Mouse (Mus musculus) layer of hippocampus, adult 9-10 months (tissue): ENCODE data around the gene Mdfi.

Experiments used
- DNase-seq: peaks from one replicate; pipeline ENCODE4 v3.0.0; 2022; ENCODE audit warnings: low spot score

Mdfi gene

DNA sequence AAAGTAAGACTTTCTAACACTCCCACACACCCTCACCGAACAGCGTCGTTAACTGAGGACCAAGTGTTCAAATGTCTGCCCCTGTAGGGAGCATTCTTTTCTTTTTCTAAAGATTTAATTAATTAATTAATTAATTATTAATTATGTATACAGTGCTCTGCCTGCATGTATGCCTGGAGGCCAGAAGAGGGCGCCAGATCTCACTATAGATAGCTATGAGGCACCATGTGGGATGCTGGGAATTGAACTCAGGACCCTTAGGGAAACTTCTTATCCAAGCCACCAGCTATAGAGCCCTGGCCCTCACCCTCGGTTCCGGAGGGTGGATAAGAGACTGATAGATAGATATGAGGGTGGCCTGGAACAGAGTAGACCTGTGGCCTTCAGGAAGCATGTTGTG is 13.5 kb upstream of the Mdfi start:
- no peak for DNase-seq

DNA sequence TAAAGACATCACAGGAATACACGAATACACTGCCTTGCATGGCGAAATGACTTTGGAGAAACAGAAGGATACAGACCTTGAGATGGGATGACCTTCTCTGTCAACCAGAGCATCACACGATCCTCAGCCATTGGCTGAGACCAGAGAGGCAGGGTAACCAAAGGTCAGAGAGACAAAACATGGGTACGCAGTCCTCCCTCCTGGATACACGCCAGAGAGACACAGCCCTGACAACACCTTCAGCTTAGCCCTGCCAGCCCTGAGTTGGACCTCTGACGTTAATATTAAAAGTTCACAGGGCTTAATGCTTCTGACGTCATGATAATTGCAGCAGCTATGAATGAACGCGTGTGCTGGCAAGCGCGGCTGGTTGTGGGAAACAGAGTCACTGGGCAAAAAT is 11.1 kb upstream of the Mdfi start:
- DNase-seq: no peak

DNA sequence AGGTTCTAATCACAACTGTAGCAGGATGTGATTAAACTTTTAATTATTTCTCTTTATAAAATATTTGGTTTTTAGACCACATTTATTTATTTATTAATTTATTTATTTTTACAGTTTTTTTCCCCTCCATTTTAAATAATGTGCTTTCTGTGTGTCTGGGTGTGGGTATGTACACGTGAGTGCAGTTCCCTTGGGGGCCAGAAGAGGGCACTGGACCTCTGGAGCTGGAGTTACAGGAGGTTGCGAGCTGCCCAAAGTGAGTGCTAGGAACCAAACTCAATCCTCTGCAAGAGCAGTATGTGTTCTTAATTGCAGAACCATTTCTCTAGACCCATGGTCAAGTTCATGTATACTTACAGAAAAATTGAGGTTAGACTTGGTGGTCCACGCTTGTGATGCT is 9.0 kb upstream of the Mdfi start:
- DNase-seq: no peak

DNA sequence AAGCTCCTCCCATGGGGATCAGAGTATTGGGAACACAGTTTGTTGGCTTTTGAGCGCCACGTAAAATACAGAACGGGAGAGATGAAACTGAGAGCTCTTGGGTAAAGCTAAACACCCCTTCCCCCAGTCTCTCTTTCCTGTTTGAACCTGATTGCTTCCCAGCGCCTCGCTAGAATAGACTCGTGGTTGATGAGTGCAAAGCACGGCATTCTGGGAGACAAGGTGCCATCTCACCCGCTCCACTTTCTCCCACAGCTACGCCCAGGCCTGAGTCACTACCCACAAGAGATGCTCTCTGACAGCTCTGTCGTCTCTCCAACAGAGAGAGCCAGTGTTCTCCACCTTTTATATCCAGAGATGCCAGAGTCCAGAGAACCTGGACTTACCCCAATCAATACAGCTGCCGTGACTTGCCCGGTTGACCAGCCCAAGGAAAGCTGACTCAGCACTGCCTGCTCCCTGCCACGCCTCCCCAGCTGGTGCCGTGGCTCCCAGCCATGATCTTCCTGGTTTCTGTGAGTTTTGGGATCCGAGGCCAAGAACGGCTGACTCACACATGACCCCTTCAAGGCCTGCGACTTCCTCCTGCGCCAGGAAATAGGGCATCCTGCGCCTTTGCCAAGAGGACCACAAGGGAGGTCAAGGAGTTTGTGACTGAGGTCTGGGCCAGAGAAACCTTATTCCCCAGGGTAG is 7.6 kb upstream of the Mdfi start:
- no peak for DNase-seq

DNA sequence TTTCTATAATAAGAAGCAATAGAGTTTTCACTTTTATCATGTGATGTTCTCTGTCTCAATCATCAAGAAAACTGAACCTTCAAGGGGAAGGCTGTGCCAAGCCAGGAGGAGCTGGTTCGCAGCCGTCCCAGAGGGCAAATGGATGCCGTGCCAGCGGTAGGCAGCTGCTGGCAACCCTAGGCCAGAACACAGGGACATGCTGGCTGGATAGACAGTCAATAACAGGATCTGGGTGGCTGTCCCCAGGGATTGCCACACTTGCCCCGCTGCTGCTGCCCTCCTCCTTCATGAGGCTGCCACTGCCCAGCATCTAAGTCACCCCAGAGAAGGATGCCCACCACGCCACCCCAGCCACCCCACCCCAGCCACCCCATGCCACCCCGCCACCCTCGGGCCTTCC is 7.0 kb upstream of the Mdfi start:
- DNase-seq: no peak

DNA sequence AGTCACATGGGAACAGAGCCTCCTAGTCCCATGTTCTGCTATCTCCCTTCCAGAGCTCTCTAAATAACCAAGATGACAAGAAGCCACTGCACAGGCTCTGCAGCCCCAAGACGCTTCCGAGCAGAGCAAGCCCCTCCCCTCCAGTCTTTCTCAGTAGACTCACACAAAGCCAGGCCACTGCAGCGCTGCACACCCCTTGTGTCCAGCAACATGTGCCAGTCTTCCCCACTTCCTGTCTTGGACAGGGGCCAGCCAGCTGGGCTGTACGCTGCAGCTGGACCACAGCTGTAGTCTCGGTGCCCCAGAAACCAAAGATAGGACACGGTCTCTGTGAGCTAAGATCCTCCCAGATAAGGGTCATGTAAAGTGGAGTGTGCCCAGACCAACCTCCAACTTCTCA is 3.3 kb upstream of the Mdfi start:
- DNase-seq: no peak

DNA sequence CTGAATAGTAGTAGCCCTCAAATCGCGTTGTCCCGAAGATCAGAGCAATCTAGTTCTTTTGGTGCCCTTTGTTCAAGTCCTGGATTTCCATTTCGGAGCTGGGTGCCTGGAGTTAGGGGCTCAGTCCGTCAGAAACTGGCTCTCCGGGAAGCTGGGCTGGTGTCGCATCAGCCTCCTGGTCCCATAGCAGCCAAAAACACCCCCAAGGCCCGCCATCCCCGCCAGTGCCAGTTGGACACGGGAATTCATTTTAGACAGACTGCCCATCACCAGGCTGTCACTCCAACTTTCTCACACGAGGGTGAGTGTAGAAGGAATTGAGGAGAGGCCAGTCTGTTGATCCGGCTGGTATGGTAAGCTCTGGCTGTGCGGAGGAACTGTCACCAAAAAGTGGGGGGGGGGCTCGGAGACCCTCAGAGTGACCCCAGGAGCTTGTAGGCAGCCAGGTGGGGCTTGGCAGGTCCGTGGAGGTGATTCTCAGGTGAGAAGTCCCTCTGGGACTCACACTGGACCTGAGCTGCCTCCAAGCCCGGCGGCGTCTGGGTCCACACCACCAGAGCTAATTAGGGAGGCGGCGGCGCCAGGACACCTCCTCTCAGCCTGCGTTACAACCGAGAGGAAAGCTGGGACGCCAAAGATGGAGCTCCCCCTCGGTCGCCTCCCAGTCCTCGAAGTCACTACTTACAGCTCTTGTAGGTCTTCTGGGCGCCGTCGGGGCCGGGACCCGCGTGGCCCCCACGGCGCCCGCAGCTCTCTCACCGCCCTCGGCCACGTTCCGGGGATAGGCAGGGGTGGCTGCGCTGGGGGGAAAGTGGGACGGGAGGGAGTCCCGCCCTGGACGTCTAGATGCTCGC is 636 bp downstream of the Mdfi start:
- DNase-seq: no peak

DNA sequence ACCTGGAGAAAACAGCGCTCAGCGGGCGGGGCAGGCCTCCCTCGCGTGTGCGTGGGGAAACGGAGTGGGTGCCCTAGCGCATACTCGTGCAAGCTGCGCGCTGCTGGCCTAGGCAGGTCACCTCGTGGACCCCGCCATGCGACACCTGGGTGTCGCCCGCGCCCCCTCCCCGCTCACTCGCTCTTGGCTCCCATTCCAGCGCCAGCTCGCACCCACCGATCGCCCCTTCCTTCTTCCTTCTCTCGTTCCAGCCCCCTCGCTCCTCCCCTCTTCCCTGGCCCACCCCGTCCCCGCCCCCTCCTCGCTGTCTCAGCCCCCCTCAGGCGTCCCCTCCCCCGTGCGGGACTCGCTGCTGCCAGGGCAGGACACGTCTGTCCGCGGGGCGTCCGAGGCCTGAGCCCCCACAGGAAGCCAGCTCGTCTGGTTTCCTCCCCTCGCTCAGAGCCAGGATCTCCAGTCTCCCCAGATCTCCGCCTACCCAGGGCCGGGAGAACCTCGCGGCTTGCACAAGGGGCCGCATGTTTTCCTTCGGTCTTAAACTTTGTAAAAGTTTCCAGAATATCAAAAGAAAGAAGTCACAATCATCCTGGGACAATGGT is 1.4 kb downstream of the Mdfi start:
- DNase-seq: no peak

DNA sequence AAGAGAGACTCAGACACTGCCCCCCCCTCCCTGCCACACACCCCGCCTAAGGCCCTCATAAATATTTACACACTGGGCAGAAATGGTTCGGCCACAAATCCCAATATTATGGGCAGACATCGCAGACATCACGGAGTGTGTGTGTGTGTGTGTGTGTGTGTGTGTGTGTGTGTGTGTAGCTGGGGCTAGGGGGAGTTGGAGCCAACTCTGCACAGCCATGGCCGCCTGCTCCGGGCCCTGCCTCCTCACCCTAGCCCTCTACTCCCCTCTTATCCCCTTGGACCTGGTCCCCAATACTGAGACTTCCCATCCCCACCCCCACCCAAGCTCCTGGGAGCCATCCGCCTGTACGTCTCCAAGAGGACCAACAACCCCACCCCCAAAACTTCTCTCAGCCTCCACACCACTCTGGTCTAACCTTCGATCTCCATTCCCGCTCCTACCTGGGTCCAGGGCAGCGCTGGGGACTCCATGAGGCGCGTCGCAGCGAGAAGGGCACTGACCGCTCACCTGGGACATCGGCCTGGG is 1.9 kb downstream of the Mdfi start:
- DNase-seq: no peak

DNA sequence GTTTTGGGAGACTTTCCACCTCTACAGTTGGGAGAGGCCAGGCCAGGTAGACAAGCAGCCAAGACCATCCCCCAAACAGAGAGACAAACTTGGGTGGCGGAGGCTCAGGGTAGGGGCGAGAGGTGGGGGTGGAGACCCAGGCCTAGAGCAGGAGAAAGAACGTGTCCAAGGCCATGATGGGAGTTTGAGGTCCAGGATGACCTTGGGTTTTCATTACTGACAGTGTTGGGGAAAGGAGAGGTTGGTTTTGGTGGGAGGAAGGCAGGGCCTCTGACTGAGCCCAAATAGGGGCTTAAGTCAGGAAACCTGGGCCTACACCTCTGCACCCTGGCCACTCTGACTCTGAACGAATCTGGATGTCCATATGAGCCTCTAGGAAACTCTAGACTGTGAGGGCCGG is 2.7 kb downstream of the Mdfi start:
- no peak for DNase-seq

DNA sequence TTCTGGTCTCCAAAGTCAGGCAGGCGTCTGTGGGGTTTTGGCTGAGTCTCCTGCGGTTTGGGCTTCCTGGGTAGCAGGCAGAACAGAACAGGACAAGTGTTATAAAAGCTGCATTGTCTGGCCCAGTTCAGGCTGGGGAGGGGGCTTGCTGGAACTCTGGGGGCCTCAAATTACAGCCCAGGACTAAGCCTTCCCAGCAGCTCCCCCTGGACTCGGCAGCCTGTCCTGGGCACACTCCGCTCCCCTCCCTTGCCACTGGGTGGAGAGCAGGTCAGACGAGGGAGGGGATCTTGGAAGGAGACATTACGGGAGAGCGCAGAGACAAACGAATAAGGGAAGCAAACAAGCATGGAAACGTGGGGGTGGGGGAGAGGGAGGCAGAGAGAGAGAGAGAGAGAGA is 3.3 kb downstream of the Mdfi start:
- DNase-seq: no peak

DNA sequence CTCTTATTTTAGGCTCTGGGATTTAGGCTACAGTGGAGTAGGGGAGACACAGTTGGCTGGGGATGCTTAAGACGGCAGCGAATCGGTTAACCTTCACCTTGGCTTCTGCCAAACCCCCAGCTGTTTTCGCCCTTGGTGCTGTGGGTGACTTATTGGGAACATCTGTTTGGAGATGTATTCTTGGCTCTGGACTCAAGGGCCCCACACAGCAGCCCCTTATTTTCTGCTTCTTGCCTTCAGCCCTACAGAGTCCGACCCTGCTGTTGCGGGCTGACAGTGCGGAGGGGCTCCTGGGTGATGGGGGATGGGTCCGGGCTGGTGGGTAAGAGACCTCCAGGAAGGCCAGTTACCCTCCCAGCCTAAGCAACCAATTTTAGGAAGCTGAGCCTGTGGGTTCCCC is 13.2 kb downstream of the Mdfi start:
- DNase-seq: no peak

DNA sequence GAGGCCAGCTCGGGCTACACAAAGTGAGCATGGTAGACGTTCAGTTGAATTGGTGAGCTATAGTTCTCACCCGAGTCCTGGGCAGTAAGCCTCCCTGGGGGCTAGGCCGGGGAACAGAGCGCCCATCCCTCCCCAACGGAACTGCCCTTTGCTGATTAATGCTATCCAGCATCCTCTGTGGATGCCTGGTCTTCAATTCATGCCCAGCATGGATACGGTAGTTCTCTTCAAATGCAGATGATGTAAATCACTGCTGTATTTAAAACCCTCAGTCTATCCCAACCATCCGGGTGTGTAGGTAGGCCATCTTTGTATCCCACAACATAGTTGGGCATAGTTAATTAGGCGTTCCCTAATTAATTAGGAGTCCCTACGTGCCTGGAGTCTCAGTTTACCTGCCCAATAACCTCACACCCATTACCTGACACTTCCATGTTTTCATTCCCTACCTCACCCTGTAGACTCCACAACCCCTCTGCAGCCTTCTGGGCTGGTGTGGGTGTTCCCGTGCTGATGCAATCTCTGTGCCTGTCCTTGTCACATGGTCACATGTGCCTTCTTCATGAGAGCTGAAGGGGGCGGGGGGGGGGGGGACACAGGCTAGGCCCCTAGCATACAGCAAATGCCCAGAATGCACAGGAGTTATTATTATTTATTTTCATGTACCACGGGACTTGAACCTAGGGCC is 16.3 kb downstream of the Mdfi start:
- no peak for DNase-seq

DNA sequence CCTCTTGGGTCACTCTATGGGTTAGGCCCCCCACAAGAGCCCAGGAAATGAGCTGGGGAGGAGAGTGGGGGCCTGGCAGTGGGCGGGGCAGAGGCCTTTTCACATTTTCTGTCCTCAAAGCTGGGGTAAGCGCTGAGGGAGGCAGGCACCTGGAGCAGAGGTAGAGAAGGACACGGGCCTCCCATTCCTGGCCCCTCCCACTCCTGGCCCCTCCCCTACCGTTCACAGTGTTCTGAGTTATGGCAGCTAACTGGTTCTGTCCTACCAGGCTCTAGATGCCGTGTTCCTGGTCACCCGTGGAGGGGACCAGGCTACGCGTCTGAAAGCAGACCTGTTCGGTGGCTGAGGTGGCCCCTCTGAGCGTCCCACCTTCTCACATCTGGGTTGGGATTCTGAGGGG is 19.0 kb downstream of the Mdfi start:
- no peak for DNase-seq

DNA sequence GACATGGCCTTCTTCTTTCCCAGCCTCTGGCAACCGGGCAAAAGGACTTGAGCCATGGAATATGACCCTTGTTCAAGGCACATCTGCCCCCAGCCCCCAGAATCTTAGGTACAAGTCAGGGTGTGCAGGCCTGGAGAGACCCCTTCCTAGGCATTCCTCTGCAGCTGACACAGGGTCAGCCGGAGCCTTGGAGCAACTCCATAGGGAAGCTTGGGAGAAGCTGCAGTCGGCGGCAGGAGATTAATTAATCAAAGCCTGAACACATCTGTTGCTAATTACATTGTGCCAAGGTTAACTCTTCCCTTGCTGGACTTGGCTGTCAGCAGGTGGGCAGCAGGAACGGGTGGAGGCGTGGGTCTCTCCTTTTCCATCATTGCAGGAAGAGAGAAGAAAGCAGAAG is 20.0 kb downstream of the Mdfi start:
- no peak for DNase-seq

DNA sequence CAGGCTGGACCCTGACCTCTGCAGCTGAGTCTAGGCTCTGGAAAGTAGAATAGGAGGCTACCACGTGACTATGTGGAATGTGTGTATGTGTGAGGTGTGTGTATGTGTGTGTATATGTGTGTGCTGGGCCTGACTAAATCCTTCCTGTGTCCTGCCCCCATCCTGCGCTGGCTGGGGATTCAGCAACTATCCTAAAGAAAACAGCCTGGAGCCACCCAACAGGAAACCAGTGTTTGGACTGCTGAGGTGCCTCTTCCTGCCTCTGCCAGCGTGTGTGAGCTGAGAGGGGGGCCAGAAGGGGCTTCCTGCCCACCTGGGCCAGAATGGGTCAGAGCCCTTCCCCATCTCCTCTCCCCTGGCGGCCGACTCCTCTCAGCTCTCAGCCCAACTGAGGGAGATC is 20.9 kb downstream of the Mdfi start:
- DNase-seq: no peak

DNA sequence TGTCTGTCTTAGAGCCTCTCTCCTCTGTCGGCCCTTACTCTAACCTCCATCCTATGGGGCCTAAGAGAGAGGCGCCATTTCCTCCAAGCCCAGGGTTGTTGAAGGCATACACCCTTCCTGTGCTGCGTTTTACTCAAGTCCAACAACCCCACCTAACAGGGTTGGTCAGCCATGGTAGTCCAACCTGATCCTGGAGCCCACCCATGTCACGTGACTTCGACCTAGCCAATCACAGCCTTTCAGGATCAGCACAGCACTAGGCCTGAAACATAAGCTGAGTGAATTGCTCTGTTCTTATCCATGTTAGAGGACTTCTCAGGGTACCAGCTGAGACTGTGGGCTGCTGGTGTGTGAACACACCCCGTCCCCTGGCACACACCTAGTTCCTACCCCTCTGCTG is 22.3 kb downstream of the Mdfi start:
- no peak for DNase-seq

DNA sequence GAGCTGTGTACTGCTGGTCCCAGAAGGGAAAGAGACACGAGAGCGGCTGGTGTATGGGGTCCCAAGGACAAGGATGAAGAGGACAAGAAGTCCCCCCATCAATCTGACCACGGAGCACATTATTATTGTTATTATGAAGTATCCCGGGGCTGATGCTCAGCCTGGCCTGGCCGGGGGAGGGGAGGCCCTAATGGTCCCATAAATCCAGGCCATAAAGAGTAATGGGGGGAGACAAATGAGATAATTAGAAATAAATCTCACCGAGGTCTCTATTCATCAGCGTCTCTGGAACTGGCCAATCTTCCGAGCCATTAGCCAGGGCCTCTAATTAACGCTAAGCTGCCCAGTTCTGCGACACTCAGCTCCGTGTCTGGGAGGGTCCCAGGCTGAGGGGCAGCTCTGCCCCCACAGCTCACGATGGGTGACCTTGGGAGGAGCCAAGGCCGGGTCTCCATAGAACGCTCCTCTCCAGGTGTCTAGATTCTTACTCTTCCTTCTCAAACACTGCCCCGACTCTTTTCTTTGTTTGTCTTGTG is 23.2 kb downstream of the Mdfi start:
- no peak for DNase-seq

DNA sequence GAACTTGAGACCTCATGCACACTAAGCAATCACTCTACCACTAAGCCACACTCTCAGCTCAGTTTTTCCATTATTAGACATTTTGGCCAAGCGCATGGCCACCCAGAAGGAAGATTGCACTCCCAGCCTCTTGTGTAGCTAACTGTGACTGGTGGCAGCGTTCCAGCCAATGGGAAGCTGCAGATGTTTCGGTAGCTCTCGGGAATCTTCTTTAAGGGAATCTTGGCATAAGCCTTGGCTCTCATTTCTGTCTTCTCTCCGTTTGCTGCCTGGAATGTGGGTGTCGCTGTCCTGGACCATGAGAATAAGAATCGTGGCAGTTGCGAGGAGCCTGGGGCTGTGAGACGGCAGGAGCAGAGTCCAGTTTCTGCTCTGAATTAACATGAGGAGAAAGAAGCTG is 28.3 kb downstream of the Mdfi start:
- DNase-seq: no peak

DNA sequence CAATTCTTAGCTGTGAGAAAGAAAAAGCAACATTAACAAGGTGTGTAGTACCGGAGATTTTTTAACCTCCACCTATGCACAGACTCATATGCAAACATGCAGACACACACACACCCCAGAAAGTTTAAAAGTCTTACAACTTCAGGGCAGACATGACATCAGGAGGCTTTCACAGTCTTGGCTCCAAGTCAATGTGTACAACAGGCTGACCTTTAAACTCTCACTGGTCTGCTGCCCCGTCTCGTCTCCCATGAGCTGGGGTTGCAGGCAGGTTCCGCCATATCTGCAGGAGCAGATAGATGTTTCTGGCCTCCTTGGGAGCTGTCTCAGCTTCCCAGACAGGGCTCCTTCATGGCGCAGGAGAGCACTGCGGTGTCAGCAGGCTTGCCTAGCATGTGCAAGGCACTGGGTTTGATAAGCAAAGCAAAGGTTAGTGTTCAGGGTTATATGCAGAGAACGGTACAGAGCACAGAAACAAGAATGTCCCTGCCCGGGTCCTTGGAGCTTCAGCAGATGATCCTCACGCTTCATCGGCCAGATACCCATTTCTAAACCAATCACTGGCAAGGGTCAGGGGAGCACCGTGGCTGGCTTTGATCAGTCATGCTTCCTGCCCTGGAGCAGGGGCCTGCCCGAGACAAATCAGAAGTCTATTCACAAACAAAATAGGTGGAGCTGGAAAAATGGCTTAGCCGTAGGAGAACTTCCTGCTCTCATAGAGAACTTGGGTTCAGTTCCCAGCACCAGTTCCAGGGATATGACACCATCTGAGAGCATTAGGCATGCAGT is 29.2 kb downstream of the Mdfi start:
- no peak for DNase-seq

DNA sequence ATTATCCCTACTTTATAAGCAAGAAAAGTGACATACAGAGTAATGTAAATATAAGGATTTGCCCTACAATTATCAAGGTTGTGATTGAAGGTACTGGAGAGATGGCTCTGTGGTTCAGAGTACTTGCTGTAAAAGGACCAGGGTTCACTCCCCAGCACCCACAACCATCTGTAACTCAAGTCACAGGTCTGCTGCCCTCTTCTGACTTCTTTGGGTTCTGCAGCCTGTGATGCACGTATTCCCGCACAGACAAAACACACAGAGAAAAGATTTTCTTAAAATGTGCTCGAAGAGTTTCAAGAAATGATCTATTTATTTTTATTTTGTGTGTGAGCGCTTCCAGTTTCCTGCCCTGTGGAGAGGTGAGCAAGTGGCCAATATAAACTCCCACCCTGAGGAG is 30.8 kb downstream of the Mdfi start:
- no peak for DNase-seq

DNA sequence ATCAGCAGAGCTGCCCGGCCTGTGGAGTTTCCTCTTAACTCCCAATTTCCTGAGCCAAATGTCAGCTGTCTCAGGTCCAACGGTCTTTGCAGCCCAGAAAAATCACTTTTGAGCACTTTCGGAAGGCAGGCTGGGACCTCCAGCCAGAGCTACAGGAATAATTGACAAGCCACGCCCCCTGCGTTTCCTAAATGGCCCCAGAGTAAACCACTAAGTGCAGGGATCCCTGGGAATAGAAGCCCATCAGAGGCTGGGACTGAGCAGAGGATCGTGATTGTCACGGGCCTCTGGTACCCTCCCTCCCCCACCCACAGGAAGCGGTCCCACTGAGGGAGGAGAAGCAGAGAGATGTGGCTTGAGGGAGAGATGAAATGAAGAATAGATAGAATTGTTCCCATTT is 31.7 kb downstream of the Mdfi start:
- DNase-seq: no peak
